Mouse (Mus musculus) liver, postnatal 0 days (tissue): ENCODE measurements around the gene Togaram2. TPM values are rescaled to one million over a fixed set of nuclear protein-coding genes. Genes with fewer than 3 reads are reported as not detected.

Experiments used
- ATAC-seq: fragments of 200-750 bp; cut with Nextera tagmentation; 2 replicates; pipeline ENCODE4 v1.8.0; 2017; ENCODE audit warnings: mild to moderate bottlenecking, moderate library complexity
- DNase-seq: peaks from one replicate; pipeline ENCODE4 v3.0.0-alpha.2; 2016
- H3K27ac ChIP-seq: fragments of 300-500 bp; sonication (generic); 2 replicates; pipeline ENCODE4 v1.5.1; 2014; ENCODE audit warnings: antibody characterized with exemption, moderate library complexity, mild to moderate bottlenecking, low read depth
- H3K27me3 ChIP-seq: fragments of 300-500 bp; sonication (generic); 2 replicates; pipeline ENCODE4 v1.6.1; 2014; ENCODE audit warnings: low read length, control low read depth, mixed read lengths; ENCODE audit not compliant: insufficient read depth
- H3K36me3 ChIP-seq: fragments of 300-500 bp; sonication (generic); replicated peaks from 2 replicates; pipeline ENCODE4 v1.6.1; 2014; ENCODE audit warnings: mild to moderate bottlenecking, control low read depth, low read length, moderate library complexity, mixed read lengths; ENCODE audit not compliant: insufficient read depth
- H3K4me1 ChIP-seq: fragments of 300-500 bp; sonication (generic); 2 replicates; pipeline ENCODE4 v1.6.1; 2014; ENCODE audit warnings: antibody characterized with exemption, mild to moderate bottlenecking, control low read depth; ENCODE audit not compliant: insufficient read depth
- H3K4me2 ChIP-seq: fragments of 300-500 bp; sonication (generic); 2 replicates; pipeline ENCODE4 v1.6.1; 2014; ENCODE audit warnings: low read depth, mild to moderate bottlenecking, low read length, moderate library complexity, mixed read lengths
- H3K4me3 ChIP-seq: fragments of 300-500 bp; sonication (generic); 2 replicates; pipeline ENCODE4 v1.5.1; 2014; ENCODE audit warnings: low read depth, low read length
- H3K9ac ChIP-seq: fragments of 300-500 bp; sonication (generic); replicated peaks from 2 replicates; pipeline ENCODE4 v1.6.1; 2014; ENCODE audit warnings: mild to moderate bottlenecking, moderate library complexity
- H3K9me3 ChIP-seq: fragments of 300-500 bp; sonication (generic); 2 replicates; pipeline ENCODE4 v1.6.1; 2016; ENCODE audit warnings: mild to moderate bottlenecking, control low read depth, low read length, mixed read lengths
- CTCF ChIP-seq: sonication (generic); IDR thresholded peaks from 2 replicates; pipeline ENCODE4 v1.5.1; 2016; ENCODE audit warnings: antibody characterized with exemption, low read depth
- EP300 ChIP-seq: IDR thresholded peaks from 2 replicates; pipeline ENCODE4 v1.6.1; 2016; ENCODE audit warnings: antibody characterized with exemption, low read depth, mild to moderate bottlenecking
- WGBS: fragments of 180-500 bp; shearing (Covaris S2); extraction: QIAGEN DNeasy Blood & Tissue Kit; methylation state at CpG from one replicate; pipeline ENCODE4 v1.1.7; 2014; ENCODE audit not compliant: insufficient replicate concordance; 5-methylcytosine and 5-hydroxymethylcytosine counted together
- polyA plus RNA-seq: library from polyadenylated mRNA; unstranded; fragments of >200 nt; fragmentation: Nextera tagmentation; extraction: Ambion mirVana; gene quantifications from 2 replicates; pipeline ENCODE4 v1.2.1, GENCODE M21; 2015

Togaram2 gene
- polyA plus RNA-seq, 1 experiment from 2014 or later = not detected

DNA sequence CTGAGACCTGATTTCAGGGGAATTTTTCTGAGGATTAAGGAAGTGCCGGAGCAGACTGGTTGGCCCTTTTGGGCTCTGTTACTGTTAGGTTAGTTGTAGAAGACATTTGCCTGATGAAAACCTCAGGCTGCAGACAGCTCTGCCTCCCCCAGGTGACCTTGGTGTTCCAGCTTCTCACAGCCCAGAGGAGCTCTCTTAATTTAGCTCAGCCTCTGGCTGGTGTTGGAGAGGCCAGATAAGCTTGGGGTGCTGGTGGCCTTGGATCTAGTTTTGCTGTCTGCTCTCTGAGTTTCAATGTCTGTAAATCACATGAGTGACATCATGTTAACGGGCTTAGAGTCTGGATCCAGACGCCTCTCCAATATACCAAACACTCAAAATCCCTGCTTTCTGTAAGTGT, 48.0 kb downstream of the Togaram2 start:
- WGBS = 61% methylated on average over 3 of the region's 3 CpGs
- ATAC-seq = no peak
- no peaks in the 10 kb centered on the region for H3K36me3 ChIP-seq
- no peak overlapping the region for H3K4me2 ChIP-seq
- no peaks in the 10 kb centered on the region for H3K4me1 ChIP-seq
- no peak overlapping the region for H3K27ac ChIP-seq
- H3K9me3 ChIP-seq = no peaks in the 10 kb centered on the region
- H3K27me3 ChIP-seq = no peaks in the 10 kb centered on the region
- DNase-seq = no peak
- no peak overlapping the region for H3K4me3 ChIP-seq
- TF ChIP-seq CTCF (no peak), EP300 (no peak)
- H3K9ac ChIP-seq = no peak overlapping the region

DNA sequence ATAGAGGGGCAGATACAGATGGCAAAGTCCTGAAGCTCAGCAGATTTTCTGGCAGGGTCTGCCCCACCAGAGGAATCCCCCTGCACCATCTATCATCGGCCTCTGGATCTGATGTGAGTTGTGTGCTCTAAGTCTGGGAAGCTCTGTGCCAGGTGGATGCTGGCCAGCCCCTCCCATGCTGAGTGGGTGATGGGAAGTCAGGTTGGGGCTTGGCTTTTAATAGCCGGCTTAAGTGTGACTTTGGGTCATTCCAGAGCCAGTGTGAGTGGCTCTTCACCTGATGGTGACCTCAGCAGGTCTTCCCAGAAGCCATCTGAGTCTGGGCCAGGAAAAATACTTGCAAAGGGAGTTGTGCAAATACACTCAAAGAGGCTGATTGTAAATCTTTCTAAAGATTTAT, 57.6 kb downstream of the Togaram2 start:
- H3K36me3 ChIP-seq = no peaks in the 10 kb centered on the region
- no peak overlapping the region for H3K9ac ChIP-seq
- no peak overlapping the region for H3K27ac ChIP-seq
- TF ChIP-seq EP300 = no peak
- no peak for TF ChIP-seq CTCF
- WGBS = 65% methylated on average over 2 of the region's 2 CpGs
- ATAC-seq (no peak), DNase-seq (no peak)
- H3K27me3 ChIP-seq = no peaks in the 10 kb centered on the region
- no peaks in the 10 kb centered on the region for H3K4me1 ChIP-seq
- H3K4me2 ChIP-seq = no peak overlapping the region
- H3K9me3 ChIP-seq = no peaks in the 10 kb centered on the region
- H3K4me3 ChIP-seq = no peak overlapping the region

DNA sequence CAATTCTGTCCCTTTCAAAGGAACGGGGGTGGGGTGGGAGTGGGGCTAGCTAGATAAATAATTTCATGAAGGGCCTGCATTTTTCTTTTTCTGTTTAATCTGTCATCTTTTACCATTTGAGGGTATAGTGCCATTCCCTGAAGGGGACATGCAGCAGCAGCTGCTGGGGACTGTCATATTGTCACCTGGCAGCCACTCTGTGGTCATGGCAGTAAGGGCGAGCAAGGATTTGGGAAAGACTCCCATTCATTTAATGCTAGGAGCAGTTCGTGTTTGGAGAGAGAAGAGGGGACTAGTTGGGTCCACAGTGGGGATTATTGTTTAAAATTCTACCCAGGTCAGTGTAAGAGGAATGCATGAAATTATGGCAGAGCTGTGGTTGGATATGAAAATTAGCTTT, 63.4 kb downstream of the Togaram2 start:
- DNase-seq (no peak), ATAC-seq (no peak)
- TF ChIP-seq EP300 = no peak
- TF ChIP-seq CTCF = no peak
- Histone ChIP-seq H3K4me1 (no peaks in the 10 kb centered on the region), H3K27me3 (no peaks in the 10 kb centered on the region), H3K9ac (no peak overlapping the region), H3K27ac (no peak overlapping the region), H3K9me3 (no peaks in the 10 kb centered on the region), H3K4me3 (no peak overlapping the region), H3K4me2 (no peak overlapping the region), H3K36me3 (no peaks in the 10 kb centered on the region)
- WGBS = 57% methylated on average over 3 of the region's 3 CpGs

DNA sequence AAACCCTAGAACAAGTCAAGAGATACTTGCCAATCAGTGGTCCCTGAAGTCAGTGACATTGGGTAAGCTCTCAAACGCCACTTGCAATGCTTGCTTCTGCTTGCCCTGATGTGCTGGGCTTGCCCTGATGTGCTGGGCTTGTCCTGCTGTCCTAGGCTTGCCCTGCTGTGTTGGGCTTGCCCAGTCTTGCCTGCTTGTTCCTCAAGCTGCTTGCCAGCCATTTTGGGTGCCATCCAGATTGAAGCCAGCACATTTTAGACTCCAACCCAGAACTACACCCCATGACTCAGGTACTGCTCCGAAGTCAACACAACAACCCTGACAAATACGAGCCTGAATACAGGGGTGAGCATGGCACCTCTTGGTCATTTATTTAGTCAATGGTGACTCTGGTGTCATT, 69.1 kb downstream of the Togaram2 start:
- Histone ChIP-seq H3K9me3 (no peaks in the 10 kb centered on the region), H3K4me3 (no peak overlapping the region), H3K4me2 (no peak overlapping the region), H3K36me3 (no peaks in the 10 kb centered on the region), H3K27me3 (no peaks in the 10 kb centered on the region), H3K4me1 (no peaks in the 10 kb centered on the region), H3K9ac (no peak overlapping the region), H3K27ac (no peak overlapping the region)
- no peak for DNase-seq
- TF ChIP-seq EP300 = no peak
- TF ChIP-seq CTCF = no peak
- no peak for ATAC-seq
- WGBS = 75% methylated on average over 3 of the region's 3 CpGs

DNA sequence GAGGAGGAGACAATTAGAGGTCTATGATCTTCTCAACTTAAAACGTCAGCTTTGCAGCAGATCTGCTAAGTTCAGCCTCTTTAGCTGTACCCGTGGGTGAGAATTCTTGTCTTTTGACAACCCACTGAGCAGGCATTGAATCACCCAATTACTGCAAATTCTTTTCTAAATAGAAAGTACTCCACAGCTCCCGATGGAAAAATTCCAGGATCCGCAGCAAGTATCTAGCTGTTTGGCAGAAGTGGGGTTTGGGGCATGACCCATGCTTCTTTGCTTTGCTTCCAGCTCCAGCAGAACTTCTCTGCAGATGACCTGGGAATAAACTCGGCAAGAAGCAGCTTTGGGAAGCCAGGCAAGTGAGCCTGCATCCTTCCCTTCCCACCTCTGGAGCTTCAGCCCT, 69.9 kb downstream of the Togaram2 start:
- Histone ChIP-seq H3K27ac (no peak overlapping the region), H3K9ac (no peak overlapping the region), H3K4me3 (no peak overlapping the region), H3K9me3 (no peaks in the 10 kb centered on the region), H3K4me2 (no peak overlapping the region), H3K36me3 (no peaks in the 10 kb centered on the region), H3K4me1 (no peaks in the 10 kb centered on the region), H3K27me3 (no peaks in the 10 kb centered on the region)
- WGBS = 54% methylated on average over 5 of the region's 5 CpGs
- DNase-seq (no peak), ATAC-seq (no peak)
- TF ChIP-seq EP300 (no peak), CTCF (no peak)

DNA sequence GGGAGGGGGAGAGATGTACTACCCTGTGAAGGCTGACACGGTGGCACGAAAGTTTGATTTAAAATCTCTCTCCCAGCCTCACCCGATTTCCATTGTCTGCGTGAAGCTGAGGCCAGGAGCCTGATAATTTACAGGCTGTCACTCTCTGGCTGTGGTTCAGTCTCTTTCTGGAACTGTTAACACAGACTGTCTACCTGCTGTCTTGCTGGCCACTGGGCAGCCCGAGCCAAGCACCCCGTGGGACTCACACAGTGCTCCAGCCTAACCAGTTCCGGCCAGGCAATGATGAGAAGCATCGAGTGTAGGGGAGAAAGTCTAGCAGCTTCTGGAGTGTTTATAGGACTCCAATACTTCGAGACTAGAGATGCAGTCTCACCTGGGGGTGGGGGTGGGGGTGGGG, 73.1 kb downstream of the Togaram2 start:
- H3K36me3 ChIP-seq = no peaks in the 10 kb centered on the region
- H3K4me2 ChIP-seq = no peak overlapping the region
- H3K27ac ChIP-seq = no peak overlapping the region
- DNase-seq (no peak), ATAC-seq (no peak)
- no peak overlapping the region for H3K4me3 ChIP-seq
- no peak for TF ChIP-seq CTCF
- TF ChIP-seq EP300 = no peak
- WGBS = 73% methylated on average over 9 of the region's 9 CpGs
- no peak overlapping the region for H3K9ac ChIP-seq
- no peaks in the 10 kb centered on the region for H3K27me3 ChIP-seq
- no peaks in the 10 kb centered on the region for H3K4me1 ChIP-seq
- no peaks in the 10 kb centered on the region for H3K9me3 ChIP-seq

DNA sequence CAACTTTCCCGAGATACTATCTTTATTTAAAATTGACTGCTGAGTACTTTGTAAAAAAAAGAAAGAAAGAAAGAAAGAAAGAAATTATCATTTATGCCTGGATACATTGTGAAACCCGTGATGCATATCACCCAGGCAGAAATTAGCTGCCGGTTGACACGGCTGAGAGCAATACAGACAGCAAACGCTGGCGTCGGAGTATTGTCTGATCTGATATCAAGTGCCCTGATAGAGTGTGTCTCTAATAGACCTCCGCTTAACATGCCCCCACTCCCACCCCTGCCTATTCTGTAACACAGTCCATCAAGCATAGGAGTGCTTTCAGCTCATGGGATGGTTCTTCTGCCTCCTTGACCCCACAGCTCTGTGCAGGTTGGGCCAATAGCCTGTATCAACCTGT, 74.5 kb downstream of the Togaram2 start:
- Histone ChIP-seq H3K9me3 (no peaks in the 10 kb centered on the region), H3K27ac (no peak overlapping the region), H3K27me3 (no peaks in the 10 kb centered on the region), H3K4me3 (no peak overlapping the region), H3K4me2 (no peak overlapping the region), H3K4me1 (no peaks in the 10 kb centered on the region), H3K9ac (no peak overlapping the region), H3K36me3 (no peaks in the 10 kb centered on the region)
- 80% methylated on average over 8 of the region's 8 CpGs for WGBS
- TF ChIP-seq EP300 = no peak
- no peak for TF ChIP-seq CTCF
- no peak for DNase-seq
- ATAC-seq = no peak
